Mouse (Mus musculus) bone marrow macrophage, adult 2 months (primary cell): Measurements from ENCODE around the gene Gm10065.

Experiments used
- CTCF ChIP-seq: IDR thresholded peaks from 2 replicates; pipeline ENCODE4 v1.5.1; 2012; ENCODE audit warnings: low read depth, mild to moderate bottlenecking, low read length, moderate library complexity
- POLR2A ChIP-seq: IDR thresholded peaks from 2 replicates; pipeline ENCODE4 v1.6.1; 2012; ENCODE audit warnings: mild to moderate bottlenecking, low read depth, low read length, borderline replicate concordance

- TF ChIP-seq POLR2A (no peak), CTCF (no peak)
These were observed 13.6 kb upstream of the Gm10065 start for GRCm38 (mm10) chr13:21492847-21493246.
